ENCODE assay signal across 13 mouse cellular contexts in the genomic region with DNA sequence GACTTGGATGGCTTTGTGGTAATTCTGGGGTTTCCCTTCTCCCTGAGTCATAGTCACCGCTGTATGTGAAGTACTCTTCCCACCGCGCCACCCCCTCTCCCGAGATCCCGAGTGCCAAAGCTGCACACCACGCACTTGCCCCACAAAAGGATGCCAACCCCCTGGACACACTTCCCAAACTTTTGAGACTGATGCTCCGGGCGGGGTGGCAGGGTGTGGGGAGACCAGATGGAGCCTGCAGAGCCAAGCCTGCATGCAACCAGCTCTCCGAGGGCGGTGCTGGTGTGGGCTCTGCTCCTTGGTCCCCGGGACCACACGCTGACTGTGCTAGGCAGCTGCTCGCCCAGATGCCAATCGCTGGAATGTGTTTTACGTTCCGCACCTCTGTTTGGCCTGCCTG.
DNase-seq lines count a peak whose midpoint lies in the region; ATAC-seq lines count a peak whose summit lies in the region.
"Had no signal": no experiment of that assay in that cellular context is flagged by ENCODE, and none has a peak within 500 bp of the region (broad histone marks: within the 10 kb centered on the region; RNA-seq: fewer than 3 reads in every experiment).

No protein-coding gene starts in this region.

- no peak overlapping the region for H3K27ac ChIP-seq in embryonic facial prominence, embryonic 10.5 days (replicated peaks)
- H3K27ac ChIP-seq in midbrain, embryonic 13.5 days, result no peak overlapping the region
- H3K27ac ChIP-seq: stomach, embryonic 15.5 days had no signal

- 67% methylated on average over 16 of the region's 16 CpGs for WGBS in embryonic facial prominence, embryonic 10.5 days
- WGBS in midbrain, embryonic 13.5 days, result 51% methylated on average over 16 of the region's 16 CpGs

- peak overlapping the region; percentile 2; the same call in 1 of the 2 replicates for H3K4me3 ChIP-seq in embryonic facial prominence, embryonic 10.5 days
- H3K4me3 ChIP-seq in midbrain, embryonic 13.5 days (replicated peaks), result no peak overlapping the region
- H3K4me3 ChIP-seq: stomach, embryonic 15.5 days had no signal

- peak; percentile 74 for ATAC-seq in midbrain, embryonic 13.5 days
- ATAC-seq: lung, postnatal 0 days; Patski had no signal

- H3K9ac ChIP-seq in midbrain, embryonic 13.5 days (replicated peaks), result no peak overlapping the region
- H3K9ac ChIP-seq: stomach, embryonic 15.5 days had no signal

- peak; percentile 3 to 16 for DNase-seq in cerebellum, postnatal 10 days
- DNase-seq in cerebellum, postnatal 25 days, result no peak
- no peak for DNase-seq in embryonic facial prominence, embryonic 10.5 days (ENCODE audit: low spot score)
- DNase-seq in frontal cortex, postnatal 25 days (ENCODE audit: low spot score in 2 of 2), result peak; percentile 2 to 6
- no peak for DNase-seq in adrenal gland, postnatal 25 days
- DNase-seq in kidney, postnatal 25 days, result no peak
- DNase-seq in testis, postnatal 10 days (ENCODE audit: low spot score), result no peak
- DNase-seq: heart, postnatal 14 days; kidney, postnatal 36 days had no signal

- H3K27me3 ChIP-seq in embryonic facial prominence, embryonic 10.5 days (replicated peaks; ENCODE audit: low read depth, poor library complexity, severe bottlenecking), result no peaks in the 10 kb centered on the region
- no peaks in the 10 kb centered on the region for H3K27me3 ChIP-seq in midbrain, embryonic 13.5 days
- H3K27me3 ChIP-seq: Patski; stomach, embryonic 15.5 days had no signal

- no peaks in the 10 kb centered on the region for H3K36me3 ChIP-seq in embryonic facial prominence, embryonic 10.5 days (replicated peaks)
- H3K36me3 ChIP-seq in midbrain, embryonic 13.5 days, result no peaks in the 10 kb centered on the region
- H3K36me3 ChIP-seq: stomach, embryonic 15.5 days had no signal

- peak overlapping the region; percentile 39 for H3K4me2 ChIP-seq in midbrain, embryonic 13.5 days (replicated peaks)
- H3K4me2 ChIP-seq: stomach, embryonic 15.5 days had no signal

- no peaks in the 10 kb centered on the region for H3K4me1 ChIP-seq in embryonic facial prominence, embryonic 10.5 days
- 0 out of 2 replicates have a peak, but pooled peaks cover 4% of the 10 kb centered on the region for H3K4me1 ChIP-seq in midbrain, embryonic 13.5 days (replicated peaks)
- H3K4me1 ChIP-seq: stomach, embryonic 15.5 days had no signal

- H3K9me3 ChIP-seq in embryonic facial prominence, embryonic 10.5 days, result 0 out of 2 replicates have a peak, but pooled peaks cover 13% of the 10 kb centered on the region
- peaks cover 4% of the 10 kb centered on the region; the same call in 1 of the 2 replicates for H3K9me3 ChIP-seq in midbrain, embryonic 13.5 days
- H3K9me3 ChIP-seq: stomach, embryonic 15.5 days had no signal

Comparison
In these comparisons a context has a peak if more than half of its experiments do, and no peak if none do; other contexts are left out.
1. DNase-seq: peak in cerebellum, postnatal 10 days (2 of 2) and frontal cortex, postnatal 25 days (2 of 2); none in cerebellum, postnatal 25 days (0 of 2), embryonic facial prominence, embryonic 10.5 days (single experiment), adrenal gland, postnatal 25 days (single experiment), kidney, postnatal 25 days (0 of 2) and testis, postnatal 10 days (single experiment).